Mouse (Mus musculus) urinary bladder, adult 2 months (tissue): ENCODE data around the gene Pdzk1ip1. TPM values are rescaled to one million over a fixed set of nuclear protein-coding genes. Genes with fewer than 3 reads are reported as not detected.

Experiments
- DNase-seq: peaks from one replicate; pipeline ENCODE4 v3.0.0; 2022; ENCODE audit warnings: low spot score
- polyA plus RNA-seq: library from polyadenylated mRNA; depleted of rRNA; stranded (reverse); fragments of >200 nt; gene quantifications from 2 replicates; pipeline ENCODE4 v1.2.3, GENCODE M21; 2012

Gene Pdzk1ip1
- polyA plus RNA-seq, 1 experiment, result 106 TPM

DNA sequence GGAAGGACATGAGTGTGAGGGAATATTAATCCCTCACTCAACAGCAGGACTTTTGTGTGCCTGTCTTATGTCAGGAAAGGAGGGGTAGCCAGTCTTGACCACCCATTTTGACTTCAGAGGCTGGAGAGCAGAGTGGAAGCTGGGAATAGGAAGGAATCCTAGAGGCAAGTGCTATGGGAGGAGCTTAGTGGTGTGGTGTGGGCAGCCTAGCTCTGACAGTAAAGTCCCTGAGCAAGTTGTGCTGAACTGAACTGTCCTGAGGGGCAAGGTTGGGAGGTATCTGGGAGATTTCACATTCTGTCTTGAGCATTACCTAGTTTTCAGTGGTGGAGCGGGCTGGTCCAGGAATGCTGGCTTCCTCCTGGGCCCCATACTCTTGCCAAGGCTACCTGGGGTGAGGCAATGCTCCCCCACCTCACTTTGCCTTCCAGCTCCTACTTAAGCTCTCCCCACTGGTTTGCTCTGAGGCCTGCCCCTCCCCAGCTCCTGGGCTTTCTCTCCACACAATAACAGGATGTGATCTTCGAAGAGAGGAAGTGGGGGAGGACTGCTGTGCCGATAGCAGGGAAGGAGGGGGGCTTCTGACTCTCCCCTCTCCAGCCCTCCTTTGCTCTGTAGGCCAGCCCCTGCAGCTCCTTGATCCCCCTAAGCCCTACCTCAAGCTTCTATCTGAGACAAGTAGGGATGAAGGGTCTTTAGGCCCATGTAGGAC is 13.1 kb upstream of the Pdzk1ip1 start:
- no peak for DNase-seq

DNA sequence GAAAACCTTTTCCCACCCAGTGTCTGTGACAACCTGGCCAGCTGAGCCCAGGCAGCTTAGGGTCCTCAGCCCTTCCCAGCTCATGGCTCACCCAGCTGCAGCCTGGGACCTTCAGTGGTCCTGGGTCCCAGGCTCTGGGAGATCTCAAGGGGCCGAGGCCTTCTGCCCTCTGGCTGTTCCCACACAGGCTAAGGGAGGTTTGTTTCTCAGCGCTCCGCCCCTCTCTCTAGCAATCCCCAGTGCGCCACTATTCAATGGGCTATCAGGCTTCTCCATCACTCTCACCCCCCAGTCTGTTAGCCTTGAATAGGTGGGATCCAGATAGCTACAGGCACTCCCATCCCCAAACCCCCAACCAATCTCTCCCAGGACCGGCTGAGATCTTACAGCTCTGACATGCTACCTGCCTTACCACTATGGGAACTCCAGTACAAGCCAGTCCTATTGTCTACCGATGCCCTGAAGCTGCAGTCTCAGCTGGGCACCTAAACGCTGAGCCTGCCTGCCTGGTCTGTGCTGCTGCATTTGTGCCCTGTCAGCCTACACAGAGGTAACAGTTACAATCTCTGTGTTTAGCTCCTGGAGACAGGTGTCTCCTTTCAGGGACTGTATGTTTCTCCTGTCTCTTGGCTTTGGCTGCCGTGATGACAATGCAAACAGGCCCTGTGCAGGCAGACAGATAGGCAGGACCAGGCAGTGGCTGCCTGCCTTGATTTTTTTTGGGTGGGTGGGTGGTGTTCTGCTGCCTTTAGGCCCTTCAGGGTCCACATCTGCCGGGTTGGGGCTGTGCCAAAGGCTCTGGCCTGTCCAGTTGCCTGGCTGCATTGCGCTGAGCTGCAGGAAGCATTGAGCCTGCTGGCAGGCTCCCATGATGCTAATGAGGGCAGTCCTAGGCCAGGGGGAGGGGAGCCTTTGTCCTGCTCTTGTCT is 9.4 kb upstream of the Pdzk1ip1 start:
- DNase-seq, result no peak

DNA sequence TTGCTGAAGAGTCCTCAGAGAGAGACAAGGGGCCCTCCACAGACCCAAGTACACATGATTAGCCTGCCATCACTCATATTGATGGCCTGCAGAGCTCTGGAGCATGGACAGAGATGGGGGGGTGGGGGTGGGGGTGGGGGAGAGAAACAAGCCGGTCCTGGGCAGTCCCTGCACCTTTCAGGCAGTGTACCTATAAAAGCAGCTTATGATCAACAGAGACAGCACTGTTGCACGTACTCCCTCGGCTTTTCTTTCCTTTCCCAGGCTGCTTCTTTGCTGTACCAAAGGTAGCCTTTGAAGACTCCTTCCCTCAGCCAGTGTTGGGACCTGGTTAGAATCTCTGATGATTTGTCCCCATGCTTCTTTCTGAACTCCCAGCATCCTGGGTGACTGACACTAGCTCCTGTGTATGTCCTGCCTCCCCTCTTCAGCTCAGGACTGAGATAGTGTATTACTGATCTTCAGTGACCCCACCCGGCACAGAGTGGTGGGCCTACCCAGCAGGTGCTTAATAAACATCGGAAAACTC is 8.6 kb upstream of the Pdzk1ip1 start:
- DNase-seq, result no peak

DNA sequence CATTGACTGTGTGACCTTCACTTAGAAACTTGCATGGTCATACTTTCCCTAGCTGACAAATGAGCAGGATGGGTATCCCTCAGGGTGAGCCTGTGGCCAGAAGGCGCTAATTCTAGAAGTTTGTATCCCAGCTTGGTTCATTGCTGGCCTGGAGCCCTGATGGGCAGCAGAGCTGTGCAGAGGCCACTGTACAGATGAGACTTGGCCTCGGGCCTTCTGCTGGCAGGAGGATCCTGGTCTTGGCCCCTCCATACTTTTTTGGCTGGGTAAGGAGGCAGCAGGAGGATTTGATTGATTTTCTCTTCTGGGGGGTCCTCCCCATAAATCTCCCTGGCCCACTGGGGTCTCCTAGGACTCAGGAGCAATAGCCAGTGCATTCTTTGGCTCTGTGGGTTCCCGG is 5.5 kb upstream of the Pdzk1ip1 start:
- DNase-seq, result no peak

DNA sequence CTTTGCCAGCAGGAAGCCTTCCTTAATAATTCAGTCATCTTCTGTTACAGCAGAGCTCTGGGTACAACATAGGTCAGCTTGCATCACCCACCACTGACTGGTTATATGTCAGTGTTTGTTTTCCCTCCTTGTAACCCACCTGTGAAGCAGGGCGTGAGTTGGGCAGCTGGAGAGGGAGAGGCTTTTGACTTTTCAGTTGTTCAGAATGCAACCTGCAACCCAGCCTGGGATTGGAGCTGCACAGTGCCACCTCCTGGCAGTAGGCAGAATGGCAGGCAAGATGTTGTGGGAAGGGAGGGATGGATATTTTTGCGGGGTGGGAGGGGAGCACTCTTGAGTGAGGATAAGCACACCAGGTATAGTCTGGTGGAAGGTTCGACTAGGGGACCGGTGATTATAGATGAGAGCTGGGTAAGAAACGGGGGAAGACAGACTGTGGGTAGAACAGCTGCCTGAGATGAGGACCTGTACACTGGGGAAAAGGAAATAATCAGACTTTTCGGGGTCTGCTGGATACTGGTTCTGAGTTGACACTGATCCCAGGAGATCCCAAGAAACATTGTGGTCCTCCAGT is 2.9 kb upstream of the Pdzk1ip1 start:
- no peak for DNase-seq

DNA sequence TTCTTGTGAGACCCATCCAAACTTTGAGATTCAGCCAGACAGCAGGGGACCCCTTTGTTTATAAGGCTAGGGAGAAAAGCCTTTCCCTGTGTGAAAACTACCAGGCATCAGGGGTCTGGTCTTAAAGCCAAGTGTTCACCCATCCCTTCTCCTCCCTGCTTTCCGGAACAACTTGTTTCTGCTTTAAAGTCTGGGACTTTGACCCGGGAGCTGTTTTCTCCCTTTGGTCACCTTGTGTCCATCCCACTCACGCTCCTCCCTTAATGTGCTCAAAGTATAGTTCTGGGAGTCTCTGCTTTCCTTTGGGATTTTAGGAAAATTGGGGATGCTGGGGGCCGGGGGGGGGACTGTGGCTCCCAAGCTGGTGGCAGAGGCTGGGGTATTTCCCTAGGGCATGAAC is 2.3 kb upstream of the Pdzk1ip1 start:
- no peak for DNase-seq

DNA sequence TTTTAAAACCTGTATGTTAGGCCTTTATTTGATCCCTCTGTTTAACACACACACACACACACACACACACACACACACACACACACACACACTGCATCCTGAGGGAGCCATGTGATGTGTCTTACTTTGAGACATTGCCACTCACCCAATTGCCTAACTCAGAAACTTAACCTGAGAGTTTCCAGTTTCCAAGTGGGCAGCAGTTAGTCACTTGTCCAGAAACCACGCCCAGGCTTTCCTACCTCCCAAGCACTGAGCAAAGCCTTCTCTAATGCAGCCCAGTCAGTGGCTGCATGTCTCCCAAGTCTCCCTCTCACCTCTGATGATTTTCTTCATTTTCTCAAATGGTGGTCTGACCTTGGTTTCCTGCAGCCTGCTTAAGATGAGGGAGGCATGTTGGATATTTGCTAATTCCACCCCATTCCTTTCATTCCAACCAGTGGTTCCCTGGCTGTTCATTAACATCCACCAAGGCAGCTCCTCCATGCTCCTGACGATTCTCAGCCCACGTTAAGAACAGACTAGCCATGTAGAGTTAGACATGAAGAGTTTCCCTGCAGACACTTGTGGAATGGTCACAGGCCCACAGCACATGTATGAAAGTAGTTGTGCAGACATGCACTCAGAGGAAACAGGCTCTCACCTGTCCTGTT is 1.6 kb upstream of the Pdzk1ip1 start:
- DNase-seq, result no peak

DNA sequence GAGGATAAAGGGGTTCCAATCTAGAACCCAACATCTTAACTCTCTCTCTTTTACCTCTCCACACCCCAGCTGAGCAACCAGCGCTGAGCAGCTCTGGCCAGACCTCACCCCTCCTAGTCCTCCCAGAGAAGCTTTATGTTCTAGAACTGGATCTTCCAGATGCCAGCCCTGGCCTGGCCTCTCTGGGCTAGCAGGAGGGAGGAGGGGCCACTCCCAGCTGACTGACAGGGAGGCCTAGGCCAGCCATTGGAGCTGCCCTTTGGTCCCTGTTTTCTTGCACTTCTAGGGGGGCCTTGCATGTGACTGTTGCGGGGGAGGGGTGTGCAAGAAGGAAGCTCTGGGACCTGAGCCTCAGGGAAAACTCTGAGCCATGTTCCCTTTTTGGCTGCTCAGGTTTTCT is 2.1 kb downstream of the Pdzk1ip1 start:
- DNase-seq, result no peak

DNA sequence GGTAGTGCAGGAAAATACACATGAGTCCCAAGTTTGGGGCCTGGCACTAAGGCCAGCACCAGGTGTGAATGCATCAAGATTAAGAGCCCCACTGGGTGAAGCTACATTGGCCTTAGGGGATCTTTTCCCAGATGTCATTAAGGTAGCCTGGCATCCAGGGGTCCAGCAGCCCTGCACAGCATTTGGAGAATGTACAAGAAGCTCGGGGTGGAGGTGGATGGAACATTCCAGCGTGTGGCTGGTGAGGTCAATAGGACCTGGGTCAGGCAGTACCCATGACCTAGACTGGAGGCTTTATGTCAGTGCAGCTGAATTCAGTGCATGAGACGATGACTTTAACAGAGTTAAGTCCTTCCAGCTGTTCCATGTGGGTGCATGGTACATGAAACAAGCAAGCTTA is 3.3 kb downstream of the Pdzk1ip1 start:
- DNase-seq, result no peak

DNA sequence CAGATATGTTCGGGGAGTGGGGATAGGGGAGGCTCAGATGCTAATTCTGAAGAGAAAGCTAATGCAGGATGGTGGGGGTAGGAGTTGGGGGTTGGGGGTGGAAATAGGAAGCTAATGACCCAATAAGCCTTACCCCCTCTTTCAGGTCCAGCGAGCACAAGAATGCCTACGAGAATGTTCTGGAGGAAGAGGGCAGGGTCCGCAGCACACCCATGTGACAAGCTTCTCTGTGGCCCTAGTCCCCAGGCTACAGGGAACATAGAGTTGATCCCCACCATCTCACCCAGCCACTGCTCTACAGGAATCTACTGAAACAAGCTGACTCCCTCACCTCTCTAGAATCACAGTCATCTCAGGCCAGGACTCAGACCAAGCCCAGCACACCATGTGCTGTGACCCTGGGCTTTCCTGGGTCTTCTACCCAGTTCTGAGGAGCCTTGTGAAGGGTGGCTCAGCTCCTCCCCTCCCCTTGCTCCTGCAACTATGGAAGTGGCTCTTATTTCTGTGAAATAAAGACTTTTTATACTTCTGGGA is 4.9 kb downstream of the Pdzk1ip1 start:
- DNase-seq, result no peak

DNA sequence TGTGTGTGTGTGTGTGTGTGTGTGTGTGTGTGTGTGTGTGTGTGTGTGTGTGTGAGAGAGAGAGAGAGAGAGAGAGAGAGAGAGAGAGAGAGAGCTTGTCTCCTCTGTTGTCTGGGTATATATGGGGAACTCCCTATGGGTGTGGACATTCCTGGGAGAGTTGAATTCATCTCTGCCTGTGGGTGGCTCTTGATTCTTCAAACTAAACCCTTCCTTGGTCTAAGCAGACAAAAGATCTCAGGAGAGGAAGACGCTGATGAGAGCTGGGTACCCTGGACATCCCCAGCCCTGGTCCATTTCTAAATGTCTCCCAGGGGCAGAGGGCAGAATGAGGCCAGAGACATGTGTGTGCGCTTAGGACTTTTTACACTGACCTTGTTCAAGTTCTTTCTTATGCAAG is 5.5 kb downstream of the Pdzk1ip1 start:
- DNase-seq, result no peak

DNA sequence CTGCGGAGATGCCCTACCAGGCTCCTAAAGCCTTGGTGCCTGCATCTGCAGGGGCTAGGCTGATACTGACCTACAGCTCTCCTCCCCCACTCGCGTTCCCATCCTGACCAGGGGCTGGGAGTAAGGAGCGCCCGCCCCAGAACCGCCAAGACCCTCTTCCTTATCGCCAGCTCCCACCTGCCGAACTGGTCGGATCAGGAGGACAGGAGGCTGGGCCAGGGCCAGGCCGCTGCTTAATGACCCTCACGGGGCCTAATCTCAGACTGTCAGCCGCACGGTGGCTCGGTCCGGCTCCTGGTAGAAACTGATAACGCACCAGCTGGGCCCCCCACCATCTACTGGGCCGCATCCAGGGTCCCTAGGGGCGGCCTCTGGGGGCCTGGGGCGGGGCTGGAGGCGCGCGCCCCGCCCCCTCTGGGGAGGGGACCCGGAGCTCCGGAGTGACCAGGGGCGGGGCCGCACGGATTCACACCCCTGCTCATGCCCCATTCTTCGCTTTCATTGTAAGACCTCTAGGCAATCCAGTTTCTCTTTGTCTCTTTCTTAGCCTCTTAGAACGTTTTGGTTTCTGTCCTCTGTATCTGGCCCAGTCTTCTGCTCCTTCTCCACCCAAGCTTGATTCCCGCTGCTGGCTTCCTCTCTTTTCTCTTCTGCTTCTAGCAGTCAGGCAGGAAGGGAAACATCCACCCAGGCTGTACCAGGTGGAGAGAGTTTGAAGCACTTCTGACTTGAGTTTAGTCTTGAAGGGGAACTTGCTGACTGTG is 7.3 kb downstream of the Pdzk1ip1 start:
- DNase-seq, result peak; percentile 47

DNA sequence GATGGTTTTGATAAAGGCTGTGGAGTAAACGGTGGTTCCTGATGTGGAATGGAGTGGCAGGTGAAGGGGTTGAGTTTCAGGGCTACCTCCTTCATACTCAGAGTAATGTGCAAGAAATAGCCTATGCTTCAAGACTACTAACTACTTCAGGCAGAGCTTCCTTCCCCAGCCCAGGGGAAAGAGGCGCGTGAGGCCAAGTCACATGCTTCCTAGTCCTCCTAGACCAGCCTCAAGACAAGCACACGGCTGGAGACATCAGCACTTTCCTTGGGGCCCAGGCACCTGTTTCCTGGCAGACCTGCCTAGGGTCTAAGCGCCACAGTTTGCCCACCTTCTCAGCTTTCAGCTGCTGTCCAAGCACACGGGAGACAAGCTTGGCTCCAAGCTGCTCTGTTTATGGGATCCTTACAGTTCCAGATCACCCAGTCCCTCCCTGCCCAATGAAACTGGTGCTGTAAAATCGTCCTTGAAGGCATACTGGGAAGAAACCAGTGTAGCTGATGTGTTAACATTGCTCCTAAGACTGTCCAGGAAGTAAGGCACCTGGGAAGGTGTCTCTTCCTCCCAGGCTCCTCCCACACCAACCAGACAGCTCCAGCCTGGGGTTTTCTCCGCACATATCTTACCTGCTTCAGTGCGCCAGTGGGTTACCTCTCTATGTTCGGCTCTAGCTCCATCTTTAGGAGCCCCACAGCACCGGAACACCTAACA is 8.1 kb downstream of the Pdzk1ip1 start:
- no peak for DNase-seq

DNA sequence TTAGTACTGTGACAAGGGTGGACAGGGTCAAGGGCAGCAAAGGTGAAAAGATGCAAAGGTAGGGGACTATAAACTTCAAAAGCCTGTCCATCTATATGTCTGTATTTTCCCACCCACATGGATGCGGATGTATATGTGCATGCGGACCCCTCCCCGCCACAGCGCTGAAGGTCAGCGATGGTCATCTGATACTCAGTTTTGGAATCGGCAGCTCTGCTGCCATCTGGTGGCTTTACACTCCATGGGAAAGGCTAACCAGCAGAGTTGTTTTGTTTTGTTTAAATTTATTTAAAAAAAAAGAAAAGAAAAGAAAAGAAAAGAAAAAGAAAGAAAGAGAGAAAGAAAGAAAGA is 8.6 kb downstream of the Pdzk1ip1 start:
- DNase-seq, result no peak

DNA sequence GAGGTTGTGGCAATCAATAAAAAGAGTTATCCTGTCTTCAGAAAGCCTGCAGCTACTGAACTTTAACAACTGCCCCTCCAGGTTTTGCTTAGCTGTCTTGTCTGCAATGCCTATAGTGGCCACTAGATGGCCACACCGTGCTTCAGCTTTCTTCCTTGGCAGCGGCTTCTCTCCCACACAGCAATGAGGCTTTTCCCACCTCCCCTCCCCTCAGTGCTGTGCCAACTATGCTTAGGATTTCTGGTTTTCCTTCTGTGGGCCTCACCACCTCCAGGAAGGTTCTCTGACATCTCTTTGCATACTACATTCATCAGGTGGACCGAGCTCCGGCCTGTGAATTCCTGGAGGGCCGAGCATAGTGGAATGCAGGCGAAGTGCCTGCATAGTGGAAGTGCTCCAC is 13.2 kb downstream of the Pdzk1ip1 start:
- DNase-seq, result no peak

DNA sequence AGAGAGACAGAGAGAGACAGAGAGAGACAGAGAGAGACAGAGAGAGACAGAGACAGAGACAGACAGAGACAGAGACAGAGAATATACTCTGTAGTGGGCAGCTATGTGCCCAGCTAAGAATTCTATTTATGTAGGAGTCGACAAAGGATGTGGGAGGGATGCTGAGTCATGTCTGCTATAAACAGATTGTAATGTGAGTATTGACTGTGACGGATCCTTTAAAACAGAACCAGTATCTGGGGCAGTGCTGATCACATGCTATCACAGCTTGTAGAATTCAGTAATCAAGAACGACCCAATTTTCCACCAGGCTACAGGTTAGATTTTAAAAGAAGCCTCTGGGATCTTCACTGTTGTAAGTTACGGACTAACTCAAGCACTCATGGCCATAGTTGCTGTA is 15.0 kb downstream of the Pdzk1ip1 start:
- no peak for DNase-seq

DNA sequence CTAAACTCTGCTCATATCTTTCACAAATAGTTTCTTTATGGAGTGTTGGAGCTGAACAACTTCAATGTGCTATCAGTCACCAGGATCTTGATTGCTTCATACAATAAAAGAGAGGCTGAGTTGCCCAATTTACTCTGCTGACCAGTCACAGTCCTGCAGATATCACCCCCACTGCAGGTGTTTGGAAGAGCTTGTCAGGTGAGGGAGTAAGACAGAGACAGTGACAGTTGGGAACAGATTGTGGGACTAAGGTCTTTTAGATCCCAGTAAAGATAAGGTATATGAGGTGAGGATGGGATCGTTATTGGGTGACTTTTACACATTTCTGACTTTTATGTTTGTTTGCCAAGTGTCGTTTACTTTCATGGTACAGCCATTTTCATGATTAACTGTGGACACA is 22.7 kb downstream of the Pdzk1ip1 start:
- DNase-seq, result no peak

DNA sequence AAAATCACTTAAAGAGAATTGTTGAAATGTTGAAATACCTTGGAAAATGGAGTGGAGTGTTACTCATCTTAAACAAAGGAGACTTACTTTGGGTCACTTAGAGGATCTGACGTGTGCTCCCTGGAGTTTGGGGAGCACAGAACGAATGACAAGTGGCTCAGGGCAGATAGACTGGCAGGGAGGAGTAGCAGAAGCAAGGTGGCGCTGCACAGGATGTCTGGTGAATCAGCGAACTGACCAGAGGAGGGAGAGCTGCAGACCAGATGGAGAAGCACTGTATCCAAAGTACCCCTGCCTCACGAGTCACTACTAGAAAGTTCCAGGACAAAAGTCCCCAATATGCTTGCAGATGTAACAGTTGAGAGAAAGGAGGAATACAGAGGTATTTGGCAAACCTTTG is 24.8 kb downstream of the Pdzk1ip1 start:
- no peak for DNase-seq

DNA sequence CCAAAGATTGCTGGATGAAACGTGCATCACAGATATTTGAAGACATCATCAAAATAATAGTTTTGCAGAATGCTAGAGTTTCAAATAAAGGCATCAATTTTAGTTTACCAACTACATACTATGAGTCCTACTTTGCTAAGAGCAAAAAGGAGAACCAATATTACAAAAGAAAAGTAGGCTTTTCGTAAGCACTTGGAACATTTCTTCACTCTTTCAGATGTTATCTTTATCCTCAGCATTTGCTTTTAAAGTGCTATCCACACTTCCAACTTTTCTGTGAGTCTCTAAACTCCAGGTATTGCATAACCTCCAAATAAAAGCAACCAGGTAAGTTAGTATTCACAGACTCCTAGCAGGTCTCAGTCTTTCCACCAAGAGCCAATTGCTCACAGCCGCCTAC is 31.1 kb downstream of the Pdzk1ip1 start:
- DNase-seq, result no peak

DNA sequence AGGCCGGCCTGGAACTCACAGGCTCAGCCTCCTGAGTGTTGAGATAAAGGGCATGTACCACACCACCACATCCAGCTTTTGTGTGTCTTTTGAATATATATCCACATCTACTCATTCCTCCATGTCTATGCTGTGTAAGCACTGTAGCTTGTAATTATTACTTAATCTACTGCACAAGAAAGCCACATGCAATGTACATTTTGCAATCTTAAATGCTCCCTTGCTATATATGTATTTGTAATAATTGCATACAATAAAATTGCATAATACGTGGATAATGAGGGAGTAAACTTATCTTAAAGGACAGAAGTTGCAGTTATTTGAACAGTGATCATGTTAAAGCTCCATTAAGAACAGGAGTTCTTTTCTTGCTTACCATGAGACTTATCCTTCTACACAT is 32.7 kb downstream of the Pdzk1ip1 start:
- DNase-seq, result no peak

DNA sequence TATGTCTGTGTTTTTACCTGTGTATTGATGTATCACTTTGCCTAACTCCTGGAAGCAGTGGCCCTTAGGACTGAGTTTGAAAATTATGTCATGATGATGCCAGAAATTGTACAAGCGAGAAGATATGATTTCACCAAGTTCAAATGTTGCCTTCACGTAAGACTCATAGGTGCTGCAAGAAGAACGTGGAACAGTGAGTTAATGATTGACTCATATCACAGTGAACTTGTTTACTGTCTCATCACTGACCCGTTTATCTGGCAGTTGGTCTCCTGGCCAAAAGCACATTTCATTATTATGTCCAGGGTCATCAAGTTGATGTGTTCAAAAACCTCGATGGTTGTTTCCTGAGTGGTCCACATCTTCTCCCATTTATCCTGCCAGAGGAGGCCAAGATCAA is 33.1 kb downstream of the Pdzk1ip1 start:
- DNase-seq, result no peak
